Comparison of ENCODE assay signal across 8 mouse cellular contexts in the genomic region with DNA sequence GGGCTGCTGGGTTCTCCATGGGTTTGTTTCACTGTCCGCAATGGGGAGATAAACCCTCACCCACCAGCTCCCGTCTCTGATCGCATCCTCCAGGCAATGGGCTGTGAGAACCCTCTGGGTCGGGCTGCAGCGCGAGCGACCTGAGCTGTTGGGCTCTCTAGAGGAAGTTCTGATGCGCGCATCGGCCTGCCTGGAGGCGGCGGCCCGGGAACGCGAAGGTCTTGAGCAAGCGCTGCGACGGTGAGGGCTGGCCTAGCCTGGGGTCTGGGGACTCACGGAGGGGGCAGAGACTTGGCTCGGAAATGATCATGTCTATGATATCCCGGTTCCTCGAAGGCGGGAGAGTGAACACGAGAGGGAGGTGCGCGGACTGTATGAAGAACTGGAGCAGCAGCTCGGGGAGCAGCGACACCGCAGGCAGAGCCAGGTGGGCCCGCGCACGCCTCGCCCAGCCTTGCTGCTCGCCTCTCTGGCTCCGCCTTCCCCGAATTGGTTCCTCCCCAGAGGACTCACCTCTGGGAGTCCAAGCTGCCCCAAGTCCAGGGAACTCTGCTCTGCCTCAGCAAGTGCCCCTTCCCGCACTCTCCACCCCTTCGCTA. TPM values are rescaled to one million over a fixed set of nuclear protein-coding genes. Genes with fewer than 3 reads are reported as not detected.
DNase-seq lines count a peak whose midpoint lies in the region; ATAC-seq and TF ChIP-seq lines count a peak whose summit lies in the region.

No protein-coding gene starts in this region.

- H3K4me3 ChIP-seq in heart, adult 2 months = peak overlapping the region; percentile 52
- peak overlapping the region; percentile 23 for H3K4me3 ChIP-seq in embryonic facial prominence, embryonic 11.5 days (ENCODE audit: low read depth, low read length)
- peak overlapping the region; percentile 24 for H3K4me3 ChIP-seq in hindbrain, embryonic 13.5 days
- H3K4me3 ChIP-seq in liver, embryonic 12.5 days = peak overlapping the region; percentile 18
- 0 out of 2 replicates have a peak overlapping the region, but pooled peaks have one; percentile 10 for H3K4me3 ChIP-seq in neural tube, embryonic 11.5 days (ENCODE audit: low read depth, low read length)

- peaks cover 32% of the 10 kb centered on the region for H3K4me1 ChIP-seq in heart, adult 2 months (ENCODE audit: control insufficient read depth, insufficient read depth, low read length)
- peaks cover 33% of the 10 kb centered on the region for H3K4me1 ChIP-seq in embryonic facial prominence, embryonic 11.5 days (ENCODE audit: control insufficient read depth, insufficient read depth, low read length)
- H3K4me1 ChIP-seq in hindbrain, embryonic 13.5 days (replicated peaks) = peaks cover 54% of the 10 kb centered on the region
- H3K4me1 ChIP-seq in liver, embryonic 12.5 days = peaks cover 76% of the 10 kb centered on the region
- H3K4me1 ChIP-seq in neural tube, embryonic 11.5 days (ENCODE audit: control insufficient read depth, insufficient read depth, low read length) = peaks cover 23% of the 10 kb centered on the region

- 0 out of 2 replicates have a peak, but pooled peaks have one; percentile 31 for TF ChIP-seq POLR2A in heart, adult 2 months (IDR thresholded peaks at IDR 0.05; ENCODE audit: insufficient read depth, low read depth, low read length)

- 31% methylated on average over 38 of the region's 38 CpGs for WGBS in heart, adult 2 months
- WGBS in embryonic facial prominence, embryonic 11.5 days = 4% methylated on average over 38 of the region's 38 CpGs
- 3% methylated on average over 37 of the region's 38 CpGs for WGBS in hindbrain, embryonic 13.5 days
- WGBS in liver, embryonic 12.5 days (ENCODE audit: insufficient replicate concordance) = 9% methylated on average over 38 of the region's 38 CpGs
- 3% methylated on average over 38 of the region's 38 CpGs for WGBS in neural tube, embryonic 11.5 days

- no peaks in the 10 kb centered on the region for H3K9me3 ChIP-seq in embryonic facial prominence, embryonic 11.5 days (replicated peaks; ENCODE audit: control insufficient read depth, low read length)
- H3K9me3 ChIP-seq in hindbrain, embryonic 13.5 days = no peaks in the 10 kb centered on the region
- H3K9me3 ChIP-seq in liver, embryonic 12.5 days (replicated peaks) = no peaks in the 10 kb centered on the region
- H3K9me3 ChIP-seq in neural tube, embryonic 11.5 days (ENCODE audit: control insufficient read depth, low read length) = no peaks in the 10 kb centered on the region

- DNase-seq in heart, adult 2 months = peak in 1 of 2 experiments; percentile 62
- DNase-seq in heart, postnatal 25 days (ENCODE audit: low spot score) = no peak
- DNase-seq in embryonic facial prominence, embryonic 11.5 days (ENCODE audit: low spot score) = no peak
- DNase-seq in neural tube, embryonic 11.5 days (ENCODE audit: low spot score) = no peak
- DNase-seq in frontal cortex, postnatal 25 days (ENCODE audit: low spot score in 2 of 2) = no peak
- DNase-seq in Muller cell, postnatal 12 days (ENCODE audit: inconsistent ontology term) = no peak

- H3K9ac ChIP-seq in heart, adult 2 months (ENCODE audit: low read depth, low read length) = peak overlapping the region; percentile 75
- peak overlapping the region; percentile 27 for H3K9ac ChIP-seq in embryonic facial prominence, embryonic 11.5 days (replicated peaks; ENCODE audit: low read length)
- H3K9ac ChIP-seq in hindbrain, embryonic 13.5 days = peak overlapping the region; percentile 56
- H3K9ac ChIP-seq in liver, embryonic 12.5 days = no peak overlapping the region
- no peak overlapping the region for H3K9ac ChIP-seq in neural tube, embryonic 11.5 days (ENCODE audit: low read length)

- peak overlapping the region; percentile 29 for H3K4me2 ChIP-seq in embryonic facial prominence, embryonic 11.5 days (ENCODE audit: low read depth, low read length)
- H3K4me2 ChIP-seq in hindbrain, embryonic 13.5 days = peak overlapping the region; percentile 39
- H3K4me2 ChIP-seq in liver, embryonic 12.5 days = peak overlapping the region; percentile 44
- peak overlapping the region; percentile 1 for H3K4me2 ChIP-seq in neural tube, embryonic 11.5 days (ENCODE audit: low read depth)

- H3K79me2 ChIP-seq in heart, adult 2 months (replicated peaks; ENCODE audit: control insufficient read depth, insufficient read depth, low read length) = no peaks in the 10 kb centered on the region; the same call in 1 of the 2 replicates

- no peaks in the 10 kb centered on the region for H3K27me3 ChIP-seq in heart, adult 2 months (ENCODE audit: control insufficient read depth, insufficient read depth, low read length)
- H3K27me3 ChIP-seq in embryonic facial prominence, embryonic 11.5 days (ENCODE audit: control insufficient read depth, insufficient read depth, low read length) = peaks cover 47% of the 10 kb centered on the region
- peaks cover 76% of the 10 kb centered on the region for H3K27me3 ChIP-seq in hindbrain, embryonic 13.5 days
- peaks cover 71% of the 10 kb centered on the region for H3K27me3 ChIP-seq in liver, embryonic 12.5 days (replicated peaks)
- peaks cover 68% of the 10 kb centered on the region for H3K27me3 ChIP-seq in neural tube, embryonic 11.5 days (ENCODE audit: control insufficient read depth, insufficient read depth, low read length)

- no peak for ATAC-seq in embryonic facial prominence, embryonic 11.5 days (replicated peaks; ENCODE audit: insufficient number of reproducible peaks, low FRiP score, low TSS enrichment, low read depth)
- ATAC-seq in hindbrain, embryonic 13.5 days (ENCODE audit: low FRiP score) = no peak
- ATAC-seq in liver, embryonic 12.5 days = no peak
- no peak for ATAC-seq in neural tube, embryonic 11.5 days (ENCODE audit: insufficient read depth, low FRiP score, low TSS enrichment)

- peaks cover 2% of the 10 kb centered on the region; the same call in 1 of the 2 replicates for H3K36me3 ChIP-seq in heart, adult 2 months (ENCODE audit: control insufficient read depth, insufficient read depth, low read length)
- H3K36me3 ChIP-seq in embryonic facial prominence, embryonic 11.5 days (replicated peaks; ENCODE audit: control insufficient read depth, insufficient read depth, low read depth, low read length) = no peaks in the 10 kb centered on the region
- peaks cover 6% of the 10 kb centered on the region for H3K36me3 ChIP-seq in hindbrain, embryonic 13.5 days
- H3K36me3 ChIP-seq in liver, embryonic 12.5 days = peaks cover 9% of the 10 kb centered on the region
- peaks cover 1% of the 10 kb centered on the region; the same call in 1 of the 2 replicates for H3K36me3 ChIP-seq in neural tube, embryonic 11.5 days (ENCODE audit: control insufficient read depth, insufficient read depth, low read length)

- TF ChIP-seq EP300 in heart, adult 2 months (IDR thresholded peaks at IDR 0.05; ENCODE audit: insufficient read depth, low read depth, low read length) = no peak

- H3K27ac ChIP-seq in heart, adult 2 months = peak overlapping the region; percentile 97
- no peak overlapping the region for H3K27ac ChIP-seq in embryonic facial prominence, embryonic 11.5 days (replicated peaks; ENCODE audit: low read depth, low read length)
- H3K27ac ChIP-seq in hindbrain, embryonic 13.5 days = no peak overlapping the region
- H3K27ac ChIP-seq in liver, embryonic 12.5 days = no peak overlapping the region
- H3K27ac ChIP-seq in neural tube, embryonic 11.5 days (ENCODE audit: low read depth, low read length) = no peak overlapping the region

- TF ChIP-seq CTCF in heart, adult 2 months (IDR thresholded peaks at IDR 0.05) = no peak

- intact Hi-C loops in heart, adult 2 months (cut with DNase I) = no loop called here
- intact Hi-C loops in heart, postnatal 25 days (cut with DNase I) = no loop called here

RNA-seq across cellular contexts. Expression of a gene that starts 2.5 kb away (rescaled TPM):
- 100 to 1,000 TPM; 272 to 334 TPM for total RNA-seq in heart, adult 2 months (2021)
- polyA plus RNA-seq in heart, adult 2 months (2012; rRNA removed) = 395 and 491 TPM in 2 replicates
- total RNA-seq in heart, postnatal 25 days (2021) = 100 to 1,000 TPM; 280 TPM
- 39.2 and 42.4 TPM in 2 replicates for polyA plus RNA-seq in embryonic facial prominence, embryonic 11.5 days (2014; fragmentation: Nextera tagmentation; extraction: Ambion mirVana)
- 18.4 and 19.3 TPM in 2 replicates for polyA plus RNA-seq in hindbrain, embryonic 13.5 days (2015; fragmentation: Nextera tagmentation; extraction: Ambion mirVana)
- 5.7 and 6.2 TPM in 2 replicates for polyA plus RNA-seq in liver, embryonic 12.5 days (2016; fragmentation: Nextera tagmentation; extraction: Ambion mirVana)
- 44.3 and 52.2 TPM in 2 replicates for polyA plus RNA-seq in neural tube, embryonic 11.5 days (2014; fragmentation: Nextera tagmentation; extraction: Ambion mirVana)

RNA-seq across cellular contexts. Expression of a gene that starts 3.8 kb away (rescaled TPM):
- total RNA-seq in heart, adult 2 months (2021) = 10 to 100 TPM; 15.4 to 19.4 TPM
- 23.8 and 35.0 TPM in 2 replicates for polyA plus RNA-seq in heart, adult 2 months (2012; rRNA removed)
- 10 to 100 TPM; 19.7 to 23.1 TPM for total RNA-seq in heart, postnatal 25 days (2021)
- 3.5 and 4.8 TPM in 2 replicates for polyA plus RNA-seq in embryonic facial prominence, embryonic 11.5 days (2014; fragmentation: Nextera tagmentation; extraction: Ambion mirVana)
- 6.9 and 7.2 TPM in 2 replicates for polyA plus RNA-seq in hindbrain, embryonic 13.5 days (2015; fragmentation: Nextera tagmentation; extraction: Ambion mirVana)
- polyA plus RNA-seq in liver, embryonic 12.5 days (2016; fragmentation: Nextera tagmentation; extraction: Ambion mirVana) = 3.7 and 5.8 TPM in 2 replicates
- polyA plus RNA-seq in neural tube, embryonic 11.5 days (2014; fragmentation: Nextera tagmentation; extraction: Ambion mirVana) = 2.8 and 6.4 TPM in 2 replicates

RNA-seq across cellular contexts. Expression of a gene that starts 9.7 kb away (rescaled TPM):
- 100 to 1,000 TPM; 398 to 572 TPM for total RNA-seq in heart, adult 2 months (2021)
- 597 and 669 TPM in 2 replicates for polyA plus RNA-seq in heart, adult 2 months (2012; rRNA removed)
- total RNA-seq in heart, postnatal 25 days (2021) = 100 to 1,000 TPM; 409 to 426 TPM
- polyA plus RNA-seq in embryonic facial prominence, embryonic 11.5 days (2014; fragmentation: Nextera tagmentation; extraction: Ambion mirVana) = 10.5 and 11.1 TPM in 2 replicates
- 18.7 TPM in 2 replicates for polyA plus RNA-seq in hindbrain, embryonic 13.5 days (2015; fragmentation: Nextera tagmentation; extraction: Ambion mirVana)
- 16.6 and 17.8 TPM in 2 replicates for polyA plus RNA-seq in liver, embryonic 12.5 days (2016; fragmentation: Nextera tagmentation; extraction: Ambion mirVana)
- polyA plus RNA-seq in neural tube, embryonic 11.5 days (2014; fragmentation: Nextera tagmentation; extraction: Ambion mirVana) = 14.8 and 17.6 TPM in 2 replicates

RNA-seq across cellular contexts. Expression of a gene that starts 10.2 kb away (rescaled TPM):
- 10 to 100 TPM; 71.7 to 82.8 TPM for total RNA-seq in heart, adult 2 months (2021)
- 62.6 and 64.4 TPM in 2 replicates for polyA plus RNA-seq in heart, adult 2 months (2012; rRNA removed)
- 10 to 100 TPM; 74.3 to 74.7 TPM for total RNA-seq in heart, postnatal 25 days (2021)
- 60.6 and 67.2 TPM in 2 replicates for polyA plus RNA-seq in embryonic facial prominence, embryonic 11.5 days (2014; fragmentation: Nextera tagmentation; extraction: Ambion mirVana)
- 86.5 and 88.1 TPM in 2 replicates for polyA plus RNA-seq in hindbrain, embryonic 13.5 days (2015; fragmentation: Nextera tagmentation; extraction: Ambion mirVana)
- polyA plus RNA-seq in liver, embryonic 12.5 days (2016; fragmentation: Nextera tagmentation; extraction: Ambion mirVana) = 74.6 and 76.1 TPM in 2 replicates
- 76.9 and 79.2 TPM in 2 replicates for polyA plus RNA-seq in neural tube, embryonic 11.5 days (2014; fragmentation: Nextera tagmentation; extraction: Ambion mirVana)

RNA-seq across cellular contexts. Expression of a gene that starts 10.3 kb away (rescaled TPM):
- total RNA-seq in heart, adult 2 months (2021) = 10 to 100 TPM; 17.1 to 40.0 TPM
- 61.9 and 77.5 TPM in 2 replicates for polyA plus RNA-seq in heart, adult 2 months (2012; rRNA removed)
- 10 to 100 TPM; 17.5 to 39.0 TPM for total RNA-seq in heart, postnatal 25 days (2021)
- polyA plus RNA-seq in embryonic facial prominence, embryonic 11.5 days (2014; fragmentation: Nextera tagmentation; extraction: Ambion mirVana) = 24.8 and 27.3 TPM in 2 replicates
- 34.1 and 35.5 TPM in 2 replicates for polyA plus RNA-seq in hindbrain, embryonic 13.5 days (2015; fragmentation: Nextera tagmentation; extraction: Ambion mirVana)
- polyA plus RNA-seq in liver, embryonic 12.5 days (2016; fragmentation: Nextera tagmentation; extraction: Ambion mirVana) = 56.1 and 60.9 TPM in 2 replicates
- polyA plus RNA-seq in neural tube, embryonic 11.5 days (2014; fragmentation: Nextera tagmentation; extraction: Ambion mirVana) = 32.4 and 35.8 TPM in 2 replicates

Comparison
In these comparisons a context has a peak if more than half of its experiments do, and no peak if none do; other contexts are left out.
1. H3K9ac ChIP-seq: peak in heart, adult 2 months (single experiment), embryonic facial prominence, embryonic 11.5 days (single experiment) and hindbrain, embryonic 13.5 days (single experiment); none in liver, embryonic 12.5 days (single experiment) and neural tube, embryonic 11.5 days (single experiment).
2. RNA of a gene that starts 9.7 kb away (polyA plus RNA-seq): 597 to 669 TPM in heart, adult 2 months; 18.7 TPM in hindbrain, embryonic 13.5 days, 16.6 to 17.8 TPM in liver, embryonic 12.5 days, 14.8 to 17.6 TPM in neural tube, embryonic 11.5 days and 10.5 to 11.1 TPM in embryonic facial prominence, embryonic 11.5 days; every median in the first group is over 10 times any median in the second.
3. Peak in every context shown above with its lines, with median percentiles within 50 percentile points of each other: H3K4me3 ChIP-seq and H3K4me2 ChIP-seq.